Mouse (Mus musculus) intestine, embryonic 16.5 days (tissue): ENCODE results near the gene Itga3. TPM values are rescaled to one million over a fixed set of nuclear protein-coding genes. Genes with fewer than 3 reads are reported as not detected.
"Not testable (repeated sequence)": the region's sequence is repeated elsewhere in the genome, so short reads cannot be mapped to it uniquely, and the experiment has no call there.

Source experiments
- ATAC-seq: fragments of 200-750 bp; cut with Nextera tagmentation; 2 replicates; pipeline ENCODE4 v1.8.0; 2017; ENCODE audit warnings: moderate TSS enrichment, moderate library complexity
- H3K27ac ChIP-seq: fragments of 300-500 bp; sonication (generic); 2 replicates; pipeline ENCODE4 v1.5.1; 2014; ENCODE audit warnings: mild to moderate bottlenecking, low read length
- H3K27me3 ChIP-seq: fragments of 300-500 bp; sonication (generic); replicated peaks from 2 replicates; pipeline ENCODE4 v1.6.1; 2014; ENCODE audit warnings: low read length, control low read depth, mixed read lengths; ENCODE audit not compliant: control insufficient read depth, insufficient read depth
- H3K36me3 ChIP-seq: fragments of 300-500 bp; sonication (generic); 2 replicates; pipeline ENCODE4 v1.6.1; 2014; ENCODE audit warnings: low read length, control low read depth; ENCODE audit not compliant: control insufficient read depth, insufficient read depth
- H3K4me1 ChIP-seq: fragments of 300-500 bp; sonication (generic); 2 replicates; pipeline ENCODE4 v1.6.1; 2014; ENCODE audit warnings: low read length, control low read depth, mixed read lengths; ENCODE audit not compliant: control insufficient read depth, insufficient read depth
- H3K4me2 ChIP-seq: fragments of 300-500 bp; sonication (generic); 2 replicates; pipeline ENCODE4 v1.6.1; 2014; ENCODE audit warnings: low read depth, low read length, control low read depth
- H3K4me3 ChIP-seq: fragments of 300-500 bp; sonication (generic); 2 replicates; pipeline ENCODE4 v1.5.1; 2014; ENCODE audit warnings: mild to moderate bottlenecking, low read length
- H3K9ac ChIP-seq: fragments of 300-500 bp; sonication (generic); 2 replicates; pipeline ENCODE4 v1.6.1; 2014; ENCODE audit warnings: low read depth, low read length
- H3K9me3 ChIP-seq: fragments of 300-500 bp; sonication (generic); 2 replicates; pipeline ENCODE4 v1.6.1; 2016; ENCODE audit warnings: low read length, control low read depth; ENCODE audit not compliant: control insufficient read depth
- whole genome bisulfite sequencing: fragments of 180-500 bp; shearing (Covaris S2); extraction: QIAGEN DNeasy Blood & Tissue Kit; methylation state at CpG from one replicate; pipeline ENCODE4 v1.1.7; 2014; 5-methylcytosine and 5-hydroxymethylcytosine counted together
- polyA plus RNA-seq: library from polyadenylated mRNA; unstranded; fragments of >200 nt; fragmentation: Nextera tagmentation; extraction: Ambion mirVana; gene quantifications from 2 replicates; pipeline ENCODE4 v1.2.1, GENCODE M21; 2015

The Itga3 gene
- polyA plus RNA-seq, 1 experiment from 2014 or later: 35.7 TPM

GRCm38 (mm10) chr11:95010841-95011403 is 65.7 kb downstream of the Itga3 start:
- not testable (repeated sequence) for H3K9me3 ChIP-seq, H3K27ac ChIP-seq, H3K36me3 ChIP-seq, ATAC-seq, H3K27me3 ChIP-seq
- peak overlapping the region; percentile 65 for H3K4me3 ChIP-seq
- H3K4me1 ChIP-seq: peaks cover 30% of the 10 kb centered on the region
- WGBS: 19% methylated on average over 4 of the region's 4 CpGs
- peak overlapping the region; percentile 85 for H3K4me2 ChIP-seq
- H3K9ac ChIP-seq: peak overlapping the region; percentile 41; the same call in 1 of the 2 replicates

- Histone ChIP-seq H3K4me1 (peaks cover 31% of the 10 kb centered on the region), H3K4me2 (peak overlapping the region; percentile 85), H3K9ac (peak overlapping the region; percentile 84), H3K4me3 (peak overlapping the region; percentile 65), H3K36me3 (no peaks in the 10 kb centered on the region), H3K9me3 (no peaks in the 10 kb centered on the region), H3K27ac (peak overlapping the region; percentile 91), H3K27me3 (no peaks in the 10 kb centered on the region)
- peak; percentile 25; the same call in 1 of the 2 replicates for ATAC-seq
- WGBS: 1% methylated on average over 40 of the region's 40 CpGs
Measured at GRCm38 (mm10) chr11:95010141-95010739, 66.4 kb downstream of the Itga3 start.

GRCm38 (mm10) chr11:95009629-95010014 is 67.0 kb downstream of the Itga3 start, which contains the start of gene Samd14:
Gene Samd14 (plus strand): TSS chr11:95009879.
- Histone ChIP-seq H3K9ac (peak within 1 kb of the TSS; percentile 84), H3K4me3 (peak within 1 kb of the TSS; percentile 65), H3K27ac (peak within 1 kb of the TSS; percentile 91), H3K27me3 (no peaks in the 10 kb centered on the region), H3K4me1 (peaks cover 31% of the 10 kb centered on the region), H3K9me3 (no peaks in the 10 kb centered on the region), H3K36me3 (0 out of 2 replicates have a peak, but pooled peaks cover 2% of the 10 kb centered on the region), H3K4me2 (peak within 1 kb of the TSS; percentile 85)
- peak; percentile 60 for ATAC-seq
- under 1% methylated on average over 32 of the region's 32 CpGs for WGBS

- Histone ChIP-seq H3K4me2 (peak overlapping the region; percentile 85), H3K9me3 (no peaks in the 10 kb centered on the region), H3K9ac (peak overlapping the region; percentile 84), H3K36me3 (0 out of 2 replicates have a peak, but pooled peaks cover 3% of the 10 kb centered on the region), H3K27ac (peak overlapping the region; percentile 91), H3K4me1 (peaks cover 31% of the 10 kb centered on the region), H3K4me3 (peak overlapping the region; percentile 65), H3K27me3 (no peaks in the 10 kb centered on the region)
- peak; percentile 6; the same call in 1 of the 2 replicates for ATAC-seq
- WGBS: 34% methylated on average over 15 of the region's 15 CpGs
Measured at GRCm38 (mm10) chr11:95008661-95009628, 67.7 kb downstream of the Itga3 start.

GRCm38 (mm10) chr11:95007418-95007817 is 69.2 kb downstream of the Itga3 start:
- Histone ChIP-seq H3K27me3 (no peaks in the 10 kb centered on the region), H3K9ac (no peak overlapping the region), H3K4me3 (no peak overlapping the region), H3K4me2 (no peak overlapping the region), H3K36me3 (peaks cover 9% of the 10 kb centered on the region; the same call in 1 of the 2 replicates), H3K9me3 (no peaks in the 10 kb centered on the region), H3K27ac (peak overlapping the region; percentile 46; the same call in 1 of the 2 replicates), H3K4me1 (peaks cover 28% of the 10 kb centered on the region)
- no peak for ATAC-seq
- 53% methylated on average over 3 of the region's 3 CpGs for WGBS

- peak overlapping the region; percentile 47 for H3K4me3 ChIP-seq
- peaks cover 25% of the 10 kb centered on the region for H3K4me1 ChIP-seq
- peak; percentile 74 for ATAC-seq
- 1% methylated on average over 27 of the region's 27 CpGs for WGBS
- peak overlapping the region; percentile 54 for H3K27ac ChIP-seq
- H3K27me3 ChIP-seq: no peaks in the 10 kb centered on the region
- no peaks in the 10 kb centered on the region for H3K9me3 ChIP-seq
- H3K9ac ChIP-seq: peak overlapping the region; percentile 63
- H3K36me3 ChIP-seq: peaks cover 12% of the 10 kb centered on the region; the same call in 1 of the 2 replicates
- H3K4me2 ChIP-seq: peak overlapping the region; percentile 66
Measured at GRCm38 (mm10) chr11:95006525-95007219, 69.9 kb downstream of the Itga3 start.

- ATAC-seq: no peak
- WGBS: 37% methylated on average over 4 of the region's 4 CpGs
- Histone ChIP-seq H3K27ac (peak overlapping the region; percentile 54), H3K4me1 (peaks cover 25% of the 10 kb centered on the region), H3K36me3 (peaks cover 12% of the 10 kb centered on the region; the same call in 1 of the 2 replicates), H3K9me3 (no peaks in the 10 kb centered on the region), H3K27me3 (no peaks in the 10 kb centered on the region), H3K4me3 (peak overlapping the region; percentile 47), H3K4me2 (peak overlapping the region; percentile 66), H3K9ac (peak overlapping the region; percentile 63)
Measured at GRCm38 (mm10) chr11:95006038-95006437, 70.6 kb downstream of the Itga3 start.

- Histone ChIP-seq H3K27me3 (no peaks in the 10 kb centered on the region), H3K4me1 (peaks cover 28% of the 10 kb centered on the region), H3K9me3 (no peaks in the 10 kb centered on the region), H3K4me2 (no peak overlapping the region), H3K4me3 (no peak overlapping the region), H3K9ac (no peak overlapping the region), H3K27ac (no peak overlapping the region), H3K36me3 (peaks cover 14% of the 10 kb centered on the region; the same call in 1 of the 2 replicates)
- whole genome bisulfite sequencing: 58% methylated on average over 6 of the region's 6 CpGs
- no peak for ATAC-seq
Measured at GRCm38 (mm10) chr11:95004937-95005198, 71.7 kb downstream of the Itga3 start.
